Mouse (Mus musculus) hindbrain, embryonic 14.5 days (tissue): ENCODE data around the gene Yars. TPM values are rescaled to one million over a fixed set of nuclear protein-coding genes. Genes with fewer than 3 reads are reported as not detected.

Experiments
- ATAC-seq: fragments of 200-750 bp; cut with Nextera tagmentation; 2 replicates; pipeline ENCODE4 v1.8.0; 2017; ENCODE audit warnings: moderate number of reproducible peaks, mild to moderate bottlenecking, moderate TSS enrichment, moderate library complexity; ENCODE audit not compliant: low FRiP score
- DNase-seq: peaks from one replicate; pipeline ENCODE4 v3.0.0-alpha.2; 2015; ENCODE audit warnings: low spot score
- H3K27ac ChIP-seq: fragments of 300-500 bp; sonication (generic); 2 replicates; pipeline ENCODE4 v1.5.1; 2014; ENCODE audit warnings: mild to moderate bottlenecking, moderate library complexity
- H3K27me3 ChIP-seq: fragments of 300-500 bp; sonication (generic); 2 replicates; pipeline ENCODE4 v1.6.1; 2014; ENCODE audit warnings: mild to moderate bottlenecking, low read length, mixed read lengths; ENCODE audit not compliant: control insufficient read depth, insufficient read depth
- H3K36me3 ChIP-seq: fragments of 300-500 bp; sonication (generic); replicated peaks from 2 replicates; pipeline ENCODE4 v1.6.1; 2014; ENCODE audit not compliant: control insufficient read depth, insufficient read depth
- H3K4me1 ChIP-seq: fragments of 300-500 bp; sonication (generic); replicated peaks from 2 replicates; pipeline ENCODE4 v1.6.1; 2014; ENCODE audit warnings: antibody characterized with exemption, low read length, mixed read lengths; ENCODE audit not compliant: control insufficient read depth, insufficient read depth
- H3K4me2 ChIP-seq: fragments of 300-500 bp; sonication (generic); replicated peaks from 2 replicates; pipeline ENCODE4 v1.6.1; 2014; ENCODE audit warnings: mild to moderate bottlenecking, moderate library complexity
- H3K4me3 ChIP-seq: fragments of 300-500 bp; sonication (generic); replicated peaks from 2 replicates; pipeline ENCODE4 v1.5.1; 2014; ENCODE audit warnings: mild to moderate bottlenecking, low read length
- H3K9ac ChIP-seq: fragments of 300-500 bp; sonication (generic); 2 replicates; pipeline ENCODE4 v1.6.1; 2014
- H3K9me3 ChIP-seq: fragments of 300-500 bp; sonication (generic); 2 replicates; pipeline ENCODE4 v1.6.1; 2016; ENCODE audit warnings: low read length; ENCODE audit not compliant: control insufficient read depth
- WGBS: fragments of 180-500 bp; shearing (Covaris S2); extraction: QIAGEN DNeasy Blood & Tissue Kit; methylation state at CpG from one replicate; pipeline ENCODE4 v1.1.7; 2014; 5-methylcytosine and 5-hydroxymethylcytosine counted together
- polyA plus RNA-seq: library from polyadenylated mRNA; unstranded; fragments of >200 nt; fragmentation: Nextera tagmentation; extraction: Ambion mirVana; gene quantifications from 2 replicates; pipeline ENCODE4 v1.2.1, GENCODE M21; 2014

Gene Yars
- polyA plus RNA-seq, 1 experiment from 2014 or later, result 111 TPM

DNA sequence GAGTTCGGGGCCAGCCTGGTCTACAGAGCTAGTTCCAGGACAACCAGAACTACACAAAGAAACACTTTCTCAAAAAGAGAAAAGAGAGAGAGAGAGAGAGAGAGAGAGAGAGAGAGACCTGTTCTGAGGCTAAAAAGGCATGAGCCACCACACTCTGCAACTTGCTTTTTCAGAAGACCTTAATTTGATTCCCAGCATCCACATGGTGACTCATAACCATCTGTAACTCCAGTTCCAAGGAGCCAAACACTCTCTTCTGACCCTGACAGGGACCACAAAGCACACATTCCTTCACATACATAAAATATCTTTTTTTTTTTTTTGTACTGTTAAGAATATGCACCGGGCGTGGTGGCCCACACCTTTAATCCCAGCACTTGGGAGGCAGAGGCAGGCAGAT is 65.0 kb downstream of the Yars start:
- H3K9me3 ChIP-seq, result no peaks in the 10 kb centered on the region
- peaks cover 19% of the 10 kb centered on the region for H3K27me3 ChIP-seq
- 0 out of 2 replicates have a peak, but pooled peaks cover 5% of the 10 kb centered on the region for H3K4me1 ChIP-seq
- no peak overlapping the region for H3K4me3 ChIP-seq
- H3K9ac ChIP-seq, result no peak overlapping the region
- H3K4me2 ChIP-seq, result no peak overlapping the region
- ATAC-seq, result no peak
- DNase-seq, result no peak
- no peaks in the 10 kb centered on the region for H3K36me3 ChIP-seq
- WGBS, result 95% methylated on average over 3 of the region's 3 CpGs
- no peak overlapping the region for H3K27ac ChIP-seq

DNA sequence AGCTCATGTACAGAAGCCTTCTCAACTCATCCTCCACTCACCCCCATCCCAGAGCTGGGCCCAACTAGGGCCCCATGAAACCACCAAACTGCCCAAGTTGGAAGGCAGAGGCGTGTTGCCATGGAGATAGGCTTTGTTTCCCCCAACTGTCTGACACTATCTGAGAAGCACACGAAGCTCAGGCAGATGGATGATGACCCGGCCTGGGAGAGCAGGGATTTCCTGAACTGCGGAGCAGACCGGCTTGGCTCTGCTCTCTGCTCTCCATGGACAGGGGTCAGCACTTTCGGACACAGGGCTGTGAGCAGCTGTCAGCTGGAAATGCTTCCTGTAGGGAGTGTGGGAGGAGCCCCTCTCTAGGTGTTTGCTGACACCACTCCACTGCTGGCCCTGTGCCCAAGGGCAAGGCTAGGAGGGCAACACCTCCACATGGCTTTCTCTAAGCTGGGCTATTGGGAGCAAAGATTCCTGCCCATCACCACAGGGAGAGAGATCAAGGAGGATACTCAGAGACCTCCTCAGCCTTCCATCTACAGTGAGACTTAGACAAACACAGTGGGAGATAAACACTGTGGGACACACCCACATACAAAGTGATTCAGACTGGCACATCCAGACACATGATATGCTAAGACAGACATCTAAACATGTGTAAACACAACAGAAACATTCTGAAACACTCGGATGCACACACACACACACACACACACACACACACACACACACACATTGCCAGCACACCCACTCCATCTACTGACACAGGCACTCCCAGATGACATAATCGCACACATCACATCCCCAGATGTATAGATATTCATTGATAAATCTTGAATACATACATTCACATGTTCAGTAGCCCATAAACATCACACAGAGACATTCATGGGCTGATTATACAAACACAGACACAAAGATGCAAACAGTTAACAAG is 67.2 kb downstream of the Yars start:
- WGBS, result 26% methylated on average over 8 of the region's 8 CpGs
- H3K9ac ChIP-seq, result no peak overlapping the region
- DNase-seq (no peak), ATAC-seq (no peak)
- no peak overlapping the region for H3K27ac ChIP-seq
- H3K9me3 ChIP-seq, result no peaks in the 10 kb centered on the region
- no peak overlapping the region for H3K4me3 ChIP-seq
- H3K4me1 ChIP-seq, result peaks cover 9% of the 10 kb centered on the region
- no peak overlapping the region for H3K4me2 ChIP-seq
- H3K36me3 ChIP-seq, result no peaks in the 10 kb centered on the region
- H3K27me3 ChIP-seq, result no peaks in the 10 kb centered on the region

- H3K27ac ChIP-seq, result no peak overlapping the region
- no peak overlapping the region for H3K4me2 ChIP-seq
- no peaks in the 10 kb centered on the region for H3K27me3 ChIP-seq
- H3K36me3 ChIP-seq, result no peaks in the 10 kb centered on the region
- H3K9ac ChIP-seq, result no peak overlapping the region
- DNase-seq (no peak), ATAC-seq (no peak)
- 44% methylated on average over 4 of the region's 4 CpGs for WGBS
- H3K9me3 ChIP-seq, result no peaks in the 10 kb centered on the region
- peaks cover 16% of the 10 kb centered on the region for H3K4me1 ChIP-seq
- H3K4me3 ChIP-seq, result no peak overlapping the region
Observed at GRCm38 (mm10) chr4:129259101-129259500, 69.5 kb downstream of the Yars start.

DNA sequence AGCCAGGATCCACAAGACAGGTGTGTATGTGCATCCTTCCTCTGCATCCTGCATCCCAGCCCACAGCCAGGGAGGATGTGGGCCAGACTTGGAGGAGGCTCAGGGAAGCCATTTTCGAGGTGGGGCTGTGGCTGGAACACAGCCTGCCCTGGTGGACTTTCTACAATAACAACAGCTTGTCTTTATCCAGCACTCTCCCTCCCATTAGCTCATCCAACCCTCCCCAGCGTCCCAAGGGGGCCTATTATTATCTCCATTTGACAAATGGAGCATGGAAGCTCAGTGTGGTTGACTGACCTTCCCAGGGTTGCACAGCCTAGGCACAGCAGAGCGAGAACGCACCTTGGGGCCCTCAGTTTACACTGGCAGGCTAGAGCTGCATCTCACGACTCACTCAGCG is 71.1 kb downstream of the Yars start:
- DNase-seq, result no peak
- 14% methylated on average over 6 of the region's 6 CpGs for WGBS
- no peak for ATAC-seq
- no peaks in the 10 kb centered on the region for H3K36me3 ChIP-seq
- peaks cover 16% of the 10 kb centered on the region for H3K4me1 ChIP-seq
- no peak overlapping the region for H3K4me3 ChIP-seq
- no peak overlapping the region for H3K27ac ChIP-seq
- no peak overlapping the region for H3K4me2 ChIP-seq
- no peaks in the 10 kb centered on the region for H3K27me3 ChIP-seq
- H3K9ac ChIP-seq, result no peak overlapping the region; the same call in 1 of the 2 replicates
- H3K9me3 ChIP-seq, result no peaks in the 10 kb centered on the region

GRCm38 (mm10) chr4:129261196-129261595 is 71.6 kb downstream of the Yars start, which contains the start of gene C77080:
Gene C77080, minus strand, starts transcription at chr4:129261404.
- Histone ChIP-seq H3K9ac (no peak within 1 kb of the TSS; the same call in 1 of the 2 replicates), H3K27ac (no peak within 1 kb of the TSS), H3K4me2 (no peak within 1 kb of the TSS), H3K27me3 (no peaks in the 10 kb centered on the region), H3K4me3 (no peak within 1 kb of the TSS), H3K36me3 (no peaks in the 10 kb centered on the region), H3K9me3 (no peaks in the 10 kb centered on the region), H3K4me1 (peaks cover 16% of the 10 kb centered on the region)
- 19% methylated on average over 2 of the region's 4 CpGs for WGBS
- DNase-seq (no peak), ATAC-seq (no peak)

DNA sequence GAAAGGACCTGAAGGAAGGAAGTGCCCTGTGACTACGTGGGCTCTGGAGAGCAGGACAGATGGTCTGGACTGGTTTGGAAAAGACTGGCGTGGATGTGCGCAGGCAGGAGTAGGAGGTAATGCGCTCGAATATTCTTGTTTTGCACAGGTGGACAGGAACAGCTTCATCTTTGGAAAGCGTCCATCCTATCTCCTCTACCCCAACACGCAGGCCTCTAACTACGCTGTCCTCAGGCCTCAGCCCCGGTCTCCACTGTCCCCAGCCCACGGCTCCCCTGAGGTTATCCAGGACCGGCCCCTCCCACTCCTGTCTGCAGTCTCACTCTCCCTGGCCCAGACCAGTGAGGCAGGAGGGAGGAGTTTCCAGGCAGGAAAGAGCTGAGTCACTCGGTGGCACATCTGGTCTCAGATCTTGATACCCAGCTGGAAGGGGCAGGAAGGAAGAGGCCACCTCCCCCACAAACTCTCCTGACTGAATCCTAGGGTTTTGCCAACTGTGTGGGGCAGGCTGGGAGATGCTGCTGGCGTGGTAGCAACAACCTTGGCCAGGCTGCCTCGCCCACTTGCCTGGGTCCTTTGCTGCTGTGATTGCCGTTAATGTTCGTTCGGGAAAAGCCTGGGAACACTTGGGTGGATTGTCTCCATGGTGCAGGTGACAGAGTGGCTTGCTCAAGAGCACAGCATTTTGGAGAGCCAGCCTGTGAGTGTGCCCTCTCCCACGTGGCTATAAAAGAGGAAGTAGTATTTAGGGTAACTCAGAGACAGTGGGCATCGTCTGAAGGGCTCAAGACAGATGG is 73.9 kb downstream of the Yars start:
- H3K4me3 ChIP-seq, result no peak overlapping the region
- peaks cover 11% of the 10 kb centered on the region for H3K4me1 ChIP-seq
- ATAC-seq (no peak), DNase-seq (no peak)
- no peaks in the 10 kb centered on the region for H3K36me3 ChIP-seq
- no peak overlapping the region for H3K27ac ChIP-seq
- H3K9ac ChIP-seq, result no peak overlapping the region
- no peaks in the 10 kb centered on the region for H3K9me3 ChIP-seq
- 41% methylated on average over 19 of the region's 19 CpGs for WGBS
- H3K27me3 ChIP-seq, result no peaks in the 10 kb centered on the region
- no peak overlapping the region for H3K4me2 ChIP-seq

DNA sequence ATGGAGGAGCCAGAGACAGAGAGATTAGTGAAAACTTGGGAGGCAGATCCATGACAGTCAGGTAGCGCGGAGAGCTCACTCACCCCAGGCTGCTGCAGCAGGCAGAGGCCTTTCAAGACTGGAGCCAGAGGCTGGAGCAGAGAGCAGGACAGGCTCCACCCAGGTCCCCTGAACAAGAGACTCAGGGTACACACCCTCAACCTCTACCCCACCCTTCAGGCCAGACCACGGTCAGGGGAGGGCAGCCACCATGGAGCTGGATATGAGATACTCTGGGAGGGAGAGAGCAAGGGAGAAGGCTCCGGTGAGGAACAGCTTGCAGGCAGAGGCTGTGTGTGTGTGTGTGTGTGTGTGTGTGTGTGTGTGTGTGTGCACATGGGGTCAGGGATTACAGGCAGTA is 76.6 kb downstream of the Yars start:
- Histone ChIP-seq H3K27ac (no peak overlapping the region), H3K4me2 (no peak overlapping the region), H3K4me1 (0 out of 2 replicates have a peak, but pooled peaks cover 7% of the 10 kb centered on the region), H3K27me3 (no peaks in the 10 kb centered on the region), H3K4me3 (no peak overlapping the region), H3K9ac (no peak overlapping the region), H3K36me3 (no peaks in the 10 kb centered on the region), H3K9me3 (no peaks in the 10 kb centered on the region)
- ATAC-seq (no peak), DNase-seq (no peak)
- 91% methylated on average over 4 of the region's 4 CpGs for WGBS

DNA sequence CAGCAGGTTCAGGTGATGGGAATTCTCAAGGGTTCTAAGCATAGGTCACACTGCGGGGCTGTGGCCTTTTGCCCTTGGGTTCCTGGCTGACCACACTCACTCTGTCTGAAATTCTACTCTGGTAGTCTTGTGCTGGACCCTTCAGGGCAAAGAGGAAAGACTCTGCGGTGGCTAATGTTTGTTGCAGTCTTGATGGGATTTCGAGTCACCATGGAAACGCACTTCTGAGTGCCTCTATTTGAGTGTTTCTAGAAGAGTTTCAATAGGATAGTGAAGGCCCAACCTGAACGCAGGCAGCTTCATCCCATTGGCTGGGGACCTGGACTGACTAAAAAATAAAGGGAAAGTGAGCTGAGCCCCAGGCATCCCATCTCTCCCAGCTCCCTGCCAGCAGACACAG is 77.3 kb downstream of the Yars start:
- DNase-seq, result no peak
- Histone ChIP-seq H3K9me3 (no peaks in the 10 kb centered on the region), H3K4me1 (0 out of 2 replicates have a peak, but pooled peaks cover 7% of the 10 kb centered on the region), H3K27ac (no peak overlapping the region), H3K27me3 (no peaks in the 10 kb centered on the region), H3K4me3 (no peak overlapping the region), H3K9ac (no peak overlapping the region), H3K4me2 (no peak overlapping the region), H3K36me3 (no peaks in the 10 kb centered on the region)
- ATAC-seq, result no peak
- WGBS, result 70% methylated on average over 5 of the region's 5 CpGs

DNA sequence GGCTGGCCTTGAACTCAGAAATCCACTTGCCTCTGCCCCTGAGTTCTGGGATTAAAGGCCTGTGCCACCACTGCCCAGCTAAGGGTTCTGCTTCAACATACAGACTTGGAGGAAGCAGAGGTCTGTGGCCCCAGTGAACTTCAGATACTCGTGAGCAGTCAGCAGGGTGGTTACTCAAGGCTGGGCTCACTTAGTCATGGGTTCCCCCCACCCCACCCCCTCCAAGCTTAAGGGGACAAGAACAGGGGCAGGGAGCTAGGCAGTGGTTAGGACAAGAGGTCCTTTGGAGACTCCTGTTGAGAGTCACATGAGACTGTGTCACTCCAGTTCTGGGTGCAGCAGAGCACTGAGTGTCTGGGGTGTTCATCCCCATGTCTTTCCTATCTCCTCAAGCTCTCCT is 79.1 kb downstream of the Yars start:
- Histone ChIP-seq H3K4me1 (no peaks in the 10 kb centered on the region), H3K27me3 (no peaks in the 10 kb centered on the region), H3K36me3 (no peaks in the 10 kb centered on the region), H3K27ac (no peak overlapping the region), H3K4me2 (no peak overlapping the region), H3K4me3 (no peak overlapping the region), H3K9ac (no peak overlapping the region), H3K9me3 (no peaks in the 10 kb centered on the region)
- no peak for DNase-seq
- ATAC-seq, result no peak
- WGBS, result 67% methylated on average over 1 of the region's 1 CpGs
